Mouse (Mus musculus): ENCODE data around the gene Vmn1r38.
"Not testable (repeated sequence)": the region's sequence is repeated elsewhere in the genome, so short reads cannot be mapped to it uniquely, and the experiment has no call there.

Gene Vmn1r38

DNA sequence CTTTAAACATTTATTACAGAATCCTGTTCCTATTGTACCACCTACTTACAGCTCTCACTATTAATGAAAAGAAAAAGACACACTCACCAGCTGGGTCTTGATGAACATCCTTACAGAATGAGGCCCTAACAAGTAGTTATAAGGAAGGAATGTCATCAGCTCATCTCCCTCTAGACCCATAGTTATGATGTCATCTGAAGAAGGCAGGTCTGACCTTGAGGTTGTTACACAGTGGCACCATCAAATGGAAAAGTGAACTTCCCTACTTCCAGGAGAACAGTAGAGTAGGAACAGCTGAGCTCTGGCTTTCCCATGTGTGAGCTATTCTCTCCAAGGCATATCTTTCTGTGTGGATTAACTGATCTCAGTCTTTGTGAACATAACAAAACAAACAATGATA, at the start of gene Vmn1r38:
Vmn1r38 (minus strand) TSS at position 101 of the 400 bp plus-strand sequence.
- DNase-seq (ENCODE audit: low spot score), result not testable (repeated sequence)

- DNase-seq (ENCODE audit: low spot score), result no peak
Observed at GRCm38 (mm10) chr6:66810509-66810908, 28.1 kb upstream of the Vmn1r38 start, which contains the start of gene Vmn1r39. TSS of gene Vmn1r39 (minus strand) at chr6:66810609.

DNA sequence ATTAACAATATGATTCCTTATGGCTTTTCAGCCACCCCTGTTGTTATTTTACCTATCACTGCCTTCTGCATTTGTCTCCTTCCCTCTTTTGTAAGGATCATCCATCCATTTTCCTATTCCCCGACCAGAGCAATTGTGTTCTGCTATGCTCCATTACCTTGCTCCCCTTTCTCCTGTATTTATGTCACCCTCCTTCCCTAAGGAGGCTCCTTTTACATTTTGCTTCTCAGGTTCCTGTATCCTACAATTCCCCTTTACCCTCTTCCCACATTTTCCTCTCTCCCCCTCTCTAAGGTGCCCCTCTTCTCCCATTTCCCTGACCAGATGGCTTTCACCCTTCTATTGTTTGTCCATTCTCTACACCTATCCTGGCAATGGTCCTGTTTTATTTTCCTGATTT, 23.9 kb upstream of the Vmn1r38 start:
- no peak for DNase-seq (ENCODE audit: low spot score)

- no peak for DNase-seq (ENCODE audit: low spot score)
Observed at GRCm38 (mm10) chr6:66805713-66806112, 23.3 kb upstream of the Vmn1r38 start.

- DNase-seq (ENCODE audit: low spot score), result not testable (repeated sequence)
Observed at GRCm38 (mm10) chr6:66729082-66729481, 53.3 kb downstream of the Vmn1r38 start, which contains the start of gene Vmn1r37. TSS of gene Vmn1r37 (plus strand) at chr6:66729382.

Data from lung, postnatal 25 days (tissue).